Mouse (Mus musculus) T-helper 2 cell (primary cell): Measurements from ENCODE around the gene Cers2.

Experiments used
- in situ Hi-C: fragments of 300-600 bp; cut with MboI, MseI; formaldehyde crosslinking; loops from one replicate; pipeline ENCODE4 v1.15.1; 2025; ENCODE audit warnings: high pct_unique_total_duplicates

Gene Cers2

GRCm38 (mm10) chr3:95314486-95315093 is at the start of gene Cers2:
Gene Cers2 (plus strand): TSS chr3:95314791.
- in situ Hi-C loops, result no loop called here

GRCm38 (mm10) chr3:95266052-95266451 is 48.5 kb upstream of the Cers2 start:
- in situ Hi-C loops, result loop anchor here (10.0 kb wide), 1 partner anchor 121 kb away; the partner anchor contains the start of gene Tnfaip8l2

- in situ Hi-C loops, result loop anchor here (10.0 kb wide), 1 partner anchor 123 kb away; the partner anchor contains the start of gene Tnfaip8l2
These were observed 46.7 kb upstream of the Cers2 start for GRCm38 (mm10) chr3:95267855-95268254.

- in situ Hi-C loops, result loop anchor here (10.0 kb wide), 1 partner anchor 125 kb away; the partner anchor contains the start of gene Tnfaip8l2
These were observed 44.8 kb upstream of the Cers2 start for GRCm38 (mm10) chr3:95269789-95270188.

GRCm38 (mm10) chr3:95270766-95271364 is 43.7 kb upstream of the Cers2 start:
- in situ Hi-C loops, result no loop called here

GRCm38 (mm10) chr3:95273471-95273870 is 41.1 kb upstream of the Cers2 start:
- in situ Hi-C loops, result no loop called here

GRCm38 (mm10) chr3:95274453-95274852 is 40.1 kb upstream of the Cers2 start:
- in situ Hi-C loops, result no loop called here

- in situ Hi-C loops, result no loop called here
These were observed 39.4 kb upstream of the Cers2 start for GRCm38 (mm10) chr3:95275161-95275560.

- in situ Hi-C loops, result no loop called here
These were observed 38.1 kb upstream of the Cers2 start for GRCm38 (mm10) chr3:95276428-95276934.

- in situ Hi-C loops, result no loop called here
These were observed 37.4 kb upstream of the Cers2 start for GRCm38 (mm10) chr3:95277149-95277551.

- in situ Hi-C loops, result no loop called here
These were observed 33.8 kb upstream of the Cers2 start for GRCm38 (mm10) chr3:95280747-95281146.

GRCm38 (mm10) chr3:95281216-95282126 is 33.1 kb upstream of the Cers2 start, which contains the start of the genes Mindy1 and Prune1:
Gene Mindy1 (plus strand): TSS chr3:95281345.
Gene Prune1 (minus strand): TSS chr3:95282076.
- in situ Hi-C loops, result no loop called here

- in situ Hi-C loops, result no loop called here
These were observed 32.2 kb upstream of the Cers2 start for GRCm38 (mm10) chr3:95282381-95282864.

GRCm38 (mm10) chr3:95282865-95283588 is 31.6 kb upstream of the Cers2 start:
- in situ Hi-C loops, result no loop called here

GRCm38 (mm10) chr3:95283589-95283941 is 31.0 kb upstream of the Cers2 start:
- in situ Hi-C loops, result no loop called here

- in situ Hi-C loops, result no loop called here
These were observed 30.5 kb upstream of the Cers2 start for GRCm38 (mm10) chr3:95284062-95284461.

GRCm38 (mm10) chr3:95284501-95285281 is 29.9 kb upstream of the Cers2 start:
- in situ Hi-C loops, result no loop called here

- in situ Hi-C loops, result no loop called here
These were observed 29.2 kb upstream of the Cers2 start for GRCm38 (mm10) chr3:95285390-95285789.

GRCm38 (mm10) chr3:95286011-95286410 is 28.6 kb upstream of the Cers2 start:
- in situ Hi-C loops, result no loop called here

GRCm38 (mm10) chr3:95286510-95286909 is 28.1 kb upstream of the Cers2 start:
- in situ Hi-C loops, result no loop called here
